Mouse (Mus musculus) T-cell, adult 2 months (primary cell): Measurements from ENCODE around the gene Fam178b.
A peak's percentile ranks its signal among the peaks of the same experiment; 100 is the strongest.

ENCODE experiments used
- DNase-seq: peaks from one replicate; pipeline ENCODE4 v3.0.0; 2022; ENCODE audit warnings: low spot score

Fam178b gene

GRCm38 (mm10) chr1:36566425-36566824 is 116.6 kb downstream of the Fam178b start:
- DNase-seq, result no peak

GRCm38 (mm10) chr1:36564101-36564500 is 118.9 kb downstream of the Fam178b start:
- no peak for DNase-seq

- DNase-seq, result no peak
Observed at GRCm38 (mm10) chr1:36563632-36564031, 119.4 kb downstream of the Fam178b start.

GRCm38 (mm10) chr1:36563197-36563596 is 119.8 kb downstream of the Fam178b start:
- DNase-seq, result no peak

- DNase-seq, result no peak
Observed at GRCm38 (mm10) chr1:36562388-36562787, 120.6 kb downstream of the Fam178b start.

- DNase-seq, result no peak
Observed at GRCm38 (mm10) chr1:36560903-36561302, 122.1 kb downstream of the Fam178b start.

- no peak for DNase-seq
Observed at GRCm38 (mm10) chr1:36559888-36560287, 123.1 kb downstream of the Fam178b start.

GRCm38 (mm10) chr1:36559256-36559655 is 123.7 kb downstream of the Fam178b start:
- no peak for DNase-seq

- peak; percentile 57 for DNase-seq
Observed at GRCm38 (mm10) chr1:36558031-36558993, 124.7 kb downstream of the Fam178b start, which contains the start of gene Sema4c. TSS of gene Sema4c (minus strand) at chr1:36558349.

GRCm38 (mm10) chr1:36557457-36558011 is 125.4 kb downstream of the Fam178b start:
- DNase-seq, result peak; percentile 6

GRCm38 (mm10) chr1:36556553-36557456 is 126.2 kb downstream of the Fam178b start:
- DNase-seq, result peak; percentile 78

- DNase-seq, result no peak
Observed at GRCm38 (mm10) chr1:36555798-36556395, 127.1 kb downstream of the Fam178b start.

GRCm38 (mm10) chr1:36554633-36555399 is 128.2 kb downstream of the Fam178b start:
- no peak for DNase-seq

- no peak for DNase-seq
Observed at GRCm38 (mm10) chr1:36552506-36552905, 130.5 kb downstream of the Fam178b start.

- DNase-seq, result no peak
Observed at GRCm38 (mm10) chr1:36551904-36552303, 131.1 kb downstream of the Fam178b start.

- DNase-seq, result no peak
Observed at GRCm38 (mm10) chr1:36550075-36550863, 132.7 kb downstream of the Fam178b start.

- no peak for DNase-seq
Observed at GRCm38 (mm10) chr1:36549491-36549890, 133.5 kb downstream of the Fam178b start.

GRCm38 (mm10) chr1:36548771-36549170 is 134.2 kb downstream of the Fam178b start:
- DNase-seq, result no peak

GRCm38 (mm10) chr1:36547981-36548598 is 134.9 kb downstream of the Fam178b start:
- DNase-seq, result no peak
